Mouse (Mus musculus): ENCODE data around the gene Morn3. TPM values are rescaled to one million over a fixed set of nuclear protein-coding genes. Genes with fewer than 3 reads are reported as not detected.

The Morn3 gene
- polyA plus RNA-seq, 1 experiment = not detected

DNA sequence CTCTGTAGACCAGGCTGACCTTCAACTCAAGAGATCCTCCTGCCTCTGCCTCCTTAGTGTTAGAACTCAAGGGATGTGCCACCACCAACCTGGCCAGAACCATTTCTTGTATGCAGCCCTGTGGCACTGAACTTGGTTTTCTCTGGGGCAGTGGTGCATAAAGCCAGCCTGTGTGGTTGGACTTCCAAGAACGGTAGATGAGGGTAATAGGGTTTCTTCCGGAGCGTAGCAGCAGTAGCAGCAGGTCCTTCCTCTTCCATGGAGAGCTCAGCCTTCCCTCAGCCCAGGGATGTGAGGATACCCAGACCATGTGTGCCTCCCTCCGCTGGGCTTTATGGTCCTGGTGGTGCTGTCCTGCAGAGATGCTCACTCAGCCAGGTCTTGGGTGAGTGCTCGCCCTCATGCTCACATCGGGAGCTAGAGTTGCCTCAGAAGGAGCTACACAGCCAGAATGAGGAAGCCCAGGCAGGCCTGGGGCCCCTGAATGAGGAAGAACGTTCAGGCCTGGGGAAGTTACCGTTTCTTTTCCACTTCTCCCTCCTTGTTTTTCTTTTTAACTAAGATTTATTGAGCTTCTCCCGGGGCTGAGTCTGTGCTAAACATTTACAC lies 21.7 kb downstream of the Morn3 start:
- DNase-seq (ENCODE audit: low spot score) = no peak

DNA sequence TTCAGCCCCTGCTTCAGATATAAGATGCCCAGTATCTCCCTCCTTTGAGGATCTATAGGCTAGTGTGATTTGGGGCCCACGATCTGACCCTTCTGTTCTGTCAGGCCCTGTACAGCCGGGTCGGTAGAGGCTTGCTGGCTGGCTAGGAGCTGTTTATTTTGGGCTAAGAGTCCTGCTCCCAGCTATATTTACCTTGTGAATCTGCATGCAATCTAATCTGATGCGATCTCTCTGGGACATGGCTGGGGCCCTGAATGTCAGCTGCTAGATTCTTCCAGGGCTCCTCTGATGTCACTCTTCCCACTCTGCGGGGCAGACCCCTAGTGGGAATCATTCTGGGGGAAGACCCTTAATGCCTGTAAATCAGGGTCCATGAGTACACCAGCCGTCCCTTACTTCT lies 22.5 kb downstream of the Morn3 start:
- no peak for DNase-seq (ENCODE audit: low spot score)

DNA sequence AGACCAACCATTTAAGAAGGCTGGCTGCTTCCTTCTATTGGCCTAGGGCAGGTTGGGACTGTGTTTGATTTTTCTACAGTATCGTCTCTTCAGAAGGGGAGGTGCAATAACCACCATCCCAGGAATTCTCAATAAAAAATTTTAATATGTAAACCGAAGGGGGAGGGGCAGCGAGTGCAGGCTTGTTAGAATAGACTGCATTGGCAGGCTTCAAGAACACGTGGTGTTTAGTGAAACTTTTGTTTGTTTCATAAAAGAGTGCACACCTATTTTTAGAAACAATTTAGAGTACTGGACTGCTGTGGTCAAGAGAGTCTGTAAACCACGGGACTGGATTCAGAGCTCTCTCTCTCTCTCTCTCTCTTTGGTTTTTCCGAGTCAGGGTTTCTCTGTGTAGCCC lies 23.8 kb downstream of the Morn3 start:
- no peak for DNase-seq (ENCODE audit: low spot score)

- no peak for DNase-seq (ENCODE audit: low spot score)
Observed at GRCm38 (mm10) chr5:123021438-123021837, 25.4 kb downstream of the Morn3 start.

DNA sequence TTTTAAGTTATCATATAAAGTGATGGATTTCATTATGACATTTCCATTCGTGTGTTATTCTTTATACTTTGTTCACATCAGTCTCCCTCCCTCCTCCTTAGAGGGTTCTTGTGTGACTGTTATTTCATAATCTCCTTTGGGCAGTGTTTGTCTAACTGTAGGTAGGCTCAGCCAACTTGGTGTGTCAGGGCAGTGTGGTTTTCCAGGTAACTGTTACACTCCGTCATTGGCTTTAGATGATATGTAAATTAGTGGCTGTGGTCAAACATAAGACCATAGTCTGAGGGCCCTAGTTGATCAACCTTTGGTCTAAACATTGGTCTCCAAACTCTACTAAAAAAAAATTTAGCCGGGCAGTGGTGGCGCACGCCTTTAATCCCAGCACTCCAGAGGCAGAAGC lies 26.4 kb downstream of the Morn3 start:
- no peak for DNase-seq (ENCODE audit: low spot score)

DNA sequence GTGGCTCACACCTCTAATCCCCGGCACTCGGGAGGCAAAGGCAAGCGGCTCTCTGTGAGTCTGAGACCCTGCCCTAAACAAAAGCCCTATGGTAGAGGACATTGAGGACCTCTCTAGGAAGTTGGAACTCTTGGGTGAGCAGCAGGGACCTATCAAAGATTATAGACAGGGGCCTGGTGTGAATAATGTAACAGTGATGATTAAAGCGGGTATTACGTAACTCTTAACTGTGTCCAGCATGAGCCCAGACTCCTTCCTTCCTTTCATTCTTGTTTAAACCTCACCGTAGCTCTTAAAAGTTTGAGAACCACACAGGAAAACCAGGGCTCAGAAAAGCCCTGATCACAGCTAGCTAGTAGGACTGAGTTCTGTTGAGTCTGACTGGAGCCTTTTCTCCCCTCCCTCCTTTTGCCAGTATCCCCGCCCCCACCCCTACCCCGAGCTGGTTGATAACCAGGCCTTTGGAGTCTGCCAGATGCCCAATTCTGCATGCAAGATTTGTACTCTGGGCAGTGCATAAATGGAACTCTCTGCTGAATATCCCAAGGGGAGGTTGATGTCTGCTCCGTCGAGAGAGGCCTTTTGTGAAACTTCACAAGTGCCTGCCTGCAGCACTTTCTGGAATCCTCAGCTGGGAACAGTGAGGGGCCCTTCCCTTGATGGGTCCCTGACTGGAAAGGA lies 27.3 kb downstream of the Morn3 start:
- DNase-seq (ENCODE audit: low spot score) = no peak

GRCm38 (mm10) chr5:123017504-123017903 lies 29.3 kb downstream of the Morn3 start:
- DNase-seq (ENCODE audit: low spot score) = no peak

- DNase-seq (ENCODE audit: low spot score) = no peak
Observed at GRCm38 (mm10) chr5:123015915-123016314, 30.9 kb downstream of the Morn3 start.

GRCm38 (mm10) chr5:123014753-123015701 lies 31.8 kb downstream of the Morn3 start, which contains the start of gene Orai1:
TSS of gene Orai1 (plus strand) at chr5:123015074.
- peak; percentile 93 for DNase-seq (ENCODE audit: low spot score)

DNA sequence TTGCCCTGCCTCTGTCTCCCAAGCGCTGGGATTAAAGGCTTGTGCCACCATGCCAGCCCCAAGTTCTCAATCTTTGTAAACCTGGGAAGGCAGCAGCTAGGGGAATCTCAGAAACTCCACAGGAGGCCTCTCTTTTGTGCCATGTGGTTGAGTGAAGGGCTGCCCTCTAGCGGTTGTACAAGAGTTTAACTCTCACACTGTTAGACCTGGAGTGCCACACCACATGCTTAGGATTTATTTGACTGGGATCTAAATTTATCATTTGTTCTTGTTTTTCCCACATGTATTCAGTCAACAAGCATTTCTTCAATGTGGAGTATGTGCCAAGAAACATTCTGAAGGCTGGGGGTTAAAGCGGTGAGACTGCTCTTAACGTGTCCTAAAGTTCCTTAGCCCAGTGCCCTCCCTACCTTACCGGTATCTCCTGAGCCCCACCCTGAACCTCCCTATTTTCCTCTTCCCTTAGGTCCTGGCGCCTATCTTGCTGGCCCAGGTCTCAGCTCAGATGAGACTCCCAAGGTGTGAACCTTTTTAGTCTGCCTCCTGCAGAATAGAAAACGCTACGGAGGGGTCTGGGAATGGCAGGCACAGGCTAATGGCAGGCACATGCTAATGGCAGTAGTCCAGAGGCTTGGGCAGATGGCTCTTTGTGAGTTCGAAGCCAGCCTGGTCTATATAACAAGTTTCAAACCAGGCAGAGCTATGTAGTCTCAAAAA lies 33.1 kb downstream of the Morn3 start:
- no peak for DNase-seq (ENCODE audit: low spot score)

- no peak for DNase-seq (ENCODE audit: low spot score)
Observed at GRCm38 (mm10) chr5:123011705-123012104, 35.1 kb downstream of the Morn3 start.

DNA sequence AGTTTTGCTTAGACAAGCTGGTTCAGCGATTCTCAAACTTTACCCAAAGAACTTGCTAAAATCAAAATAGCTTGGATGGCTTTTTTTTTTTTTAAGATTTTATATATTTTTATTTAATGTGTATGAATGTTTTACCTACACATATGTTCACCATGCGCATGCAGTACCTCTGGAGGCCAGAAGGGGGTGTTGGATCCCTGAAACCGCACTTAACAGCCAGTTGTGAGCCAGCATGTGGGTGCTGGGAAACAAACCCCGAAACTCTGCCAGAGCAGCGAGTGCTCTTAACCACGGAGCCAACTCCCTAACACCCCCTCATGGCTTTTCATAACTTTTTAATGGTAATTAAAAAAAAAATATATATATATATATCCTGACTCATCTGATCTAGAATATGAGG lies 36.0 kb downstream of the Morn3 start:
- DNase-seq (ENCODE audit: low spot score) = no peak

DNA sequence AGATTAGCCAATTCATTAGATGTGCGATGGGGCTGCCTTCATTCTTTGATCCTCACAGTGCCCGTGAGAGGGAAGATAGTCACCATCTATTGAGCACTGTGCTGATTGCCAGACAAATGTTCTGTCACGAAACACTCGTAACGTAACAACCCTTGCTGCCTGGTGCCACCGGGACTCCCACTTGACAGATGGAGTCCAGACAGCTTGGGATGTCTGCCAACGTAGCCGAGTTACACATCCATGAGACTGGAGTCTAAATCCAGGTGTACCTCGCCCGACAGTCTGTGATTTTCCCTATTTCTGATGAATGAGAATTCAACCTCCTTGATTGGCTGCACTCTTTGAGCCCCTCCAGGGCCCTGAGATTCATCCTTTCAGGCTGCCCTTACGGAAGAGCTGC lies 36.9 kb downstream of the Morn3 start:
- DNase-seq (ENCODE audit: low spot score) = no peak

DNA sequence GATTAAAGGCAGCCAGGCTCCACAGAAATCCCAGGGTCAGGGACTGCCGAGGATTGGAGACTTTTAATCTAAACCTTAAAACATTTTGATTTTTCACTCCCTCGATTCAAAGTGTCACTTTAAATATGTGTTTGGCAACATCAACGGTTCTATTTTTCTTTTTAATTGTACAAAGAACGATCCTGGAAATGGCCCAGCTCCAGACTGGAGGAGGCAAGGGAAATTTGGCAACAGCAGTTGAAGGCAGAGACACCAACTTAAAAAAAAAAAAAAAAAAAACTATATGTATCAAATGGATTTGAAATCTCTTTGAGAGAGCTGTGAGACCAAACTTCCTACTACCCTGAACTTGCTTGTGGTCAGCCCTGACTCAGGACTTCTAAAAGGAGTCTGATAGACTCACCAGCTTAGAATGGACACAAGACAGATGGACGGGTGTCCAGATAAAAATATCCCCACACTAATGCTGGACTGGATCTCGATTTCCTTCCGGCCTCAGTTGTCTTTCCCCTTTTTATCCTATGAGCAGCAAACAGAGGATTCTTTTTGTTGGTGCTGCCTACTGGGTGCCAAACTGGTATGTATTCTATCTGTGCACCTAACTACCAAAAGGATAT lies 37.8 kb downstream of the Morn3 start:
- no peak for DNase-seq (ENCODE audit: low spot score)

GRCm38 (mm10) chr5:123005716-123006592 lies 40.9 kb downstream of the Morn3 start:
- DNase-seq (ENCODE audit: low spot score) = no peak

DNA sequence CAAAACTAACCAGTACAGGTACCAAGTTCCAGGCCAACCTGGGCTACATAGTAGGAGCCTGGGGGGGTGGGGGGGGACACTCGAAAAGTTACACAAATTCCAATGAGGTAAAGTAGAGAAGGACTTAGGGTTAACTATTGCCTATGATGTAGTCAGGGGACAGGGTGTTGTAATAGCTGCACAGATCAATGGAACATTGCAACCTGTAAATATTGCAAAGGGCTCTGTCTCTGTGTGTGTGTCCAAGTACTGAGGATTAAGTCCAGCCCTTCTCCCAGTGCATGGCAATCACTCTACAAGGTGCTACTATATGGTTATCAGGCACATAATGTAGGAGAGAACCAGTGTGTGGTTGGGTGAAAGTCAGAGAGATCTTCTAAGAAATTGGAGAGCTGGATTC lies 45.9 kb downstream of the Morn3 start:
- DNase-seq (ENCODE audit: low spot score) = no peak

DNA sequence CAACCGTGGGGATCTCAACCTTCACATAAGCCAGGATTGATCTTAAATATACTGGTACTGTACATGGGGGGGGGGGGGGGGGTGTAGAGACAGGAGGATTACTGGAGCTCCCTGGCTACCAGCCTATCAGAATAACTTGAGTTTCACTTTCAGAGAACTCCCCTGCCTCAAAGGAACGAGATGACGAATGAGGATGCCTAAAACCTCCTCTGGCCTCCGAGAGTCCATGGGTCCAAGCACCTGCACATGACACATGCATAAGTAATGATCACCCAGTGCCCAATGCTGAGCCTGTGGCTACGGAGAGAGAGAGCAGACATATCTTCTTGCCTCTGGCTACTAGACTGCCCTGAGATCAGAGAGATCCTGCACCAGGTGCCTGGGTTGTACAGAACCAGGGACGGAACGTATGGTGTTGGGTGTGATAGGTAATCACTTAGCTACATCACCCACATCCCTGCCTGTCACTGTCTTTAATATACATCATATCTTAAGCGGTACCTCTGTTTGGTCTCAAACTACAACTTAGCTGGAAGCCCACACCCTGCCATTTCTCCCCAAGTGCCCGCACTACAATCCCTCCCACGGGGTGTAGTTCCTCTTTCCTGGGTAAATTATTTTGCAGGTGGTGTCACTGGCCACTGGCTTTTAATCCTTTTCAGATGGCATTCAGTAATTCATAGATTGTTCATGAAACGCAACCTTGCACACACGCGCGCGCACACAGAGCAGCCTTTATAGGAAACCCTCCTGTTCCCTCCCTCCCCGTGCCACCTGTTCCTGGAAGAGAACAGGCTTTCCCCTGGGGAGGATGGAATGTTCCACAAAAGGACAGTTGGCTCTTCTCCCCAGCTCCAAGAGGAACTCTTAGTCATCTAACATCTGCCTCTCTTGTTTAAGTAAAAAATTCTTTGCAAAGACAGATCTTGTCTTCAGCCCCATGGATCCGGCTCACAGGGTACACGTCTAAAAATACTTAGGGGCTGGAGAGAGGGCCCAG lies 49.3 kb downstream of the Morn3 start:
- no peak for DNase-seq (ENCODE audit: low spot score)

DNA sequence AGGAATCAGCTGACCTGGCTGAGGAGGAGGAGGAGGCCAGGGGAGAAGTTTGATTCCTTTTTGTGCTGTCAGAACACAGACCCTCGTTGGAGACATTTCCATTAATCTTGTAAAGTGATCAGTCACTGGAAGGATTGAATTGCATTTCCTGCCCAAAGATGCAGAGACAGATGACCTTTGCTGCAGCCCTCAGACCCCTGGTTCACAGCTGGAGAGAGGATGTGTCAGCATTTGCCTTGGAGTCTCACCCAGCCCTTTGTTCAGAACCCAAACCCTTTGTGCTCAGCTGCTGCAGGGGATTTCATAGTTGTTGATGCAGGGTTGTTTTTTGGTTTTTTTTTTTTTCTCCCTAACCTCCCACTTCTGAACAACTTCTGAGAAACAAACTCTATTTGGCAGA lies 51.9 kb downstream of the Morn3 start:
- no peak for DNase-seq (ENCODE audit: low spot score)

DNA sequence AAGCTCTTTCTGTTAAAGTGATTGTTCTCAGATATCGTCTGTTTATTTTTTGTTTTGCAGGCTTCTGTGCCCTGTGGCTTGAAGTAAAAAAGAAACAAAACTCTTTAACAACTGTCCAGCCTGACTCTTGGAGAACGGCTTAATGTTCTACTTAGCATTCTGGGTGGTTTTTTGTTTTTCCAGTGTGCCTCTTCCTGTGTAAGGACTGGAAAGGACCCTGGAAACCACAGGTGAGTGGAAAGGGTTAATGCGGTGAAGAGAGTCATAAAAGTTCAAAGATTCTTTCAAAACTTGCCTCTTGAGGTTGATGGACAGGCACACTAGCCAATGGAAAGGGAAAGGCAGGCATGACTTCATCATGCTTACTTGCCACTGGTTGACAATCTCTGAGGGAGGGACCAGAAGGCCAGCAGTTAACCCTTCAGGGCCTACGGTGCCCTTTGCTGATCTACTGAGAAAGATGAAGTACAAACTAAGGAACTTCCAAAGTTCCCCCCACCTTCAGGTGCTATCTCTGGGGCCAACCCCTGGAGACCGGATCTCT lies 52.4 kb downstream of the Morn3 start:
- DNase-seq (ENCODE audit: low spot score) = peak; percentile 46
